Mouse (Mus musculus) hindbrain, postnatal 0 days (tissue): ENCODE results near the gene Ube2i. TPM values are rescaled to one million over a fixed set of nuclear protein-coding genes. Genes with fewer than 3 reads are reported as not detected.

Experiments used
- ATAC-seq: fragments of 200-750 bp; cut with Nextera tagmentation; 2 replicates; pipeline ENCODE4 v1.8.0; 2017; ENCODE audit warnings: mild to moderate bottlenecking, moderate TSS enrichment, moderate library complexity
- DNase-seq: peaks from one replicate; pipeline ENCODE4 v3.0.0-alpha.2; 2015; ENCODE audit warnings: low spot score
- H3K27ac ChIP-seq: fragments of 300-500 bp; sonication (generic); 2 replicates; pipeline ENCODE4 v1.5.1; 2014; ENCODE audit warnings: mild to moderate bottlenecking
- H3K27me3 ChIP-seq: fragments of 300-500 bp; sonication (generic); 2 replicates; pipeline ENCODE4 v1.6.1; 2014; ENCODE audit warnings: low read length, mixed read lengths; ENCODE audit not compliant: insufficient read depth
- H3K36me3 ChIP-seq: fragments of 300-500 bp; sonication (generic); 2 replicates; pipeline ENCODE4 v1.6.1; 2014; ENCODE audit warnings: low read length, mixed read lengths; ENCODE audit not compliant: insufficient read depth
- H3K4me1 ChIP-seq: fragments of 300-500 bp; sonication (generic); 2 replicates; pipeline ENCODE4 v1.6.1; 2014; ENCODE audit warnings: antibody characterized with exemption, low read length, mixed read lengths; ENCODE audit not compliant: insufficient read depth
- H3K4me2 ChIP-seq: fragments of 300-500 bp; sonication (generic); 2 replicates; pipeline ENCODE4 v1.6.1; 2014; ENCODE audit warnings: low read depth, mild to moderate bottlenecking, low read length, moderate library complexity, mixed read lengths
- H3K4me3 ChIP-seq: fragments of 300-500 bp; sonication (generic); 2 replicates; pipeline ENCODE4 v1.5.1; 2014; ENCODE audit warnings: low read length
- H3K9ac ChIP-seq: fragments of 300-500 bp; sonication (generic); replicated peaks from 2 replicates; pipeline ENCODE4 v1.6.1; 2014; ENCODE audit warnings: mild to moderate bottlenecking, low read length, moderate library complexity, mixed read lengths
- H3K9me3 ChIP-seq: fragments of 300-500 bp; sonication (generic); 2 replicates; pipeline ENCODE4 v1.6.1; 2016; ENCODE audit warnings: low read length, mixed read lengths
- CTCF ChIP-seq: IDR thresholded peaks from 2 replicates; pipeline ENCODE4 v1.5.1; 2016; ENCODE audit warnings: antibody characterized with exemption, control low read depth, low read depth
- WGBS: fragments of 180-500 bp; shearing (Covaris S2); extraction: QIAGEN DNeasy Blood & Tissue Kit; methylation state at CpG from one replicate; pipeline ENCODE4 v1.1.7; 2014; 5-methylcytosine and 5-hydroxymethylcytosine counted together
- microRNA-seq, 2 experiments: library from miRNA; unstranded; fragments of <30 nt; microRNA quantifications; one replicate each; pipeline ENCODE4; 2016
- polyA plus RNA-seq: library from polyadenylated mRNA; unstranded; fragments of >200 nt; fragmentation: Nextera tagmentation; extraction: Ambion mirVana; gene quantifications from 2 replicates; pipeline ENCODE4 v1.2.1, GENCODE M21; 2015
- total RNA-seq: library from RNA; depleted of rRNA; stranded (reverse); fragments of >200 nt; gene quantifications from 2 replicates; pipeline ENCODE4 v1.2.3, GENCODE M21; 2014; rRNA removed

Gene Ube2i
- total and polyA plus RNA-seq, 2 experiments from 2014 or later = 340 to 372 TPM

- H3K9me3 ChIP-seq = no peaks in the 10 kb centered on the region
- H3K27ac ChIP-seq = no peak overlapping the region; the same call in 1 of the 2 replicates
- no peak overlapping the region for H3K9ac ChIP-seq
- WGBS = 73% methylated on average over 1 of the region's 1 CpGs
- H3K27me3 ChIP-seq = no peaks in the 10 kb centered on the region
- no peak for DNase-seq
- no peak for TF ChIP-seq CTCF
- H3K4me2 ChIP-seq = no peak overlapping the region
- H3K4me1 ChIP-seq = no peaks in the 10 kb centered on the region
- H3K36me3 ChIP-seq = peaks cover 26% of the 10 kb centered on the region; the same call in 1 of the 2 replicates
- ATAC-seq = no peak
- H3K4me3 ChIP-seq = no peak overlapping the region
Observed at GRCm38 (mm10) chr17:25220746-25221145, 53.7 kb downstream of the Ube2i start.

DNA sequence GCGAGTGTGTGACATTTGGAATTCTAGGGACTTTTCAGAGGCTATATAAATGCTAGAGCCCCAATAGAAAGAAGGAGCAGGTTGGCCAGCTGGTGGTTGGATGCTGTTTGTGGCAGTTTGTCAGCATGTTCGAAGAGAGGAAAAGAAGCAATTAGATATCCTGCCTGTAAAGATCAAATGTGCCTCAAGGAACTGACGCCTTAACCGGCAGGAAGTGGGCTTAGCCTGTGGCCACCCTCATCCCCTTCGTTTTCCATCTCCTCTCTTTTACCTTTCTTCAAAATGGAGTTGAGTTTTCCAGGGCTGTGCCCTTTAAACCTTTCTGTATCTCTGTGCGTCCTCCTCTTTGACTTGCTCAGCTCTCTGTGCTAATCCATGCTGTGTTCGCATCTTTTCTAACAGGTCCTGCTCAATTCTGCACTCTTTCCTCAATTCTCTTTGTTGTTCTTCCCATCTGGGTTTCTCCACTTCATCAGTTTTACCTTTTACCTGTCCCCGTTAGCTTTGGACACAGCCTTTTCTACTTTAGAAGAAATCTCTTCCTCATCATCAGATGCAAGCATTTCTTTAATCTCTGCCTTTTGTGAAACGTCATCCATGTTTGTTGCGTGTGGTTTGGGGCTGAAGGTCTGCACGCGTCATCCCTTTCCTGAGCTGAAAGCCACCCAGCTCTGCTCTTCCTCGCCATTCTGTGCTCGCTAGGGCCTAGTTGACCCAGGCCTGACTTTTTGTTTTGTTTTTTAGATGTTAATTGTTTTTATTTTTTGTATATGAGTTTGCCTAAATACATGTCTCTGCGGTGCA lies 54.7 kb downstream of the Ube2i start:
- no peaks in the 10 kb centered on the region for H3K9me3 ChIP-seq
- no peak overlapping the region for H3K4me3 ChIP-seq
- H3K27me3 ChIP-seq = no peaks in the 10 kb centered on the region
- no peaks in the 10 kb centered on the region for H3K4me1 ChIP-seq
- no peak overlapping the region for H3K27ac ChIP-seq
- ATAC-seq (no peak), DNase-seq (no peak)
- H3K9ac ChIP-seq = no peak overlapping the region
- H3K36me3 ChIP-seq = peaks cover 22% of the 10 kb centered on the region; the same call in 1 of the 2 replicates
- H3K4me2 ChIP-seq = no peak overlapping the region
- 96% methylated on average over 15 of the region's 15 CpGs for WGBS
- no peak for TF ChIP-seq CTCF

- peaks cover 29% of the 10 kb centered on the region for H3K36me3 ChIP-seq
- 88% methylated on average over 9 of the region's 9 CpGs for WGBS
- H3K27ac ChIP-seq = no peak overlapping the region
Observed at GRCm38 (mm10) chr17:25218967-25219366, 55.5 kb downstream of the Ube2i start.

GRCm38 (mm10) chr17:25215431-25215830 lies 59.0 kb downstream of the Ube2i start:
- no peak for ATAC-seq

More at GRCm38 (mm10) chr17:25218967-25219366, 55.5 kb downstream of the Ube2i start:
- no peak for ATAC-seq
- no peak for DNase-seq
- Histone ChIP-seq H3K27me3 (no peaks in the 10 kb centered on the region), H3K4me1 (no peaks in the 10 kb centered on the region), H3K4me3 (no peak overlapping the region), H3K4me2 (no peak overlapping the region), H3K9me3 (no peaks in the 10 kb centered on the region), H3K9ac (no peak overlapping the region)
- no peak for TF ChIP-seq CTCF

More at GRCm38 (mm10) chr17:25215431-25215830, 59.0 kb downstream of the Ube2i start:
- H3K4me2 ChIP-seq = no peak overlapping the region
- H3K27me3 ChIP-seq = no peaks in the 10 kb centered on the region
- WGBS = 84% methylated on average over 3 of the region's 3 CpGs
- no peaks in the 10 kb centered on the region for H3K9me3 ChIP-seq
- TF ChIP-seq CTCF = no peak
- no peaks in the 10 kb centered on the region for H3K4me1 ChIP-seq
- H3K27ac ChIP-seq = no peak overlapping the region
- H3K36me3 ChIP-seq = peaks cover 46% of the 10 kb centered on the region
- H3K9ac ChIP-seq = no peak overlapping the region
- no peak for DNase-seq
- H3K4me3 ChIP-seq = no peak overlapping the region

Small RNAs within 50 kb of the gene (microRNA-seq; reads per million reads assigned to microRNA genes)
- 33.6 to 65.6 reads per million in 2 experiments for gene Mir3547

Other genes starting within 250 kb of the Ube2i start
- gene Tmem204, start 191.0 kb downstream of the Ube2i start, total RNA-seq = 15.4 and 21.5 TPM in 2 replicates
- gene Tmem204, start 191.0 kb downstream of the Ube2i start, polyA plus RNA-seq = 11.5 and 11.7 TPM in 2 replicates
- gene Telo2, start 158.7 kb downstream of the Ube2i start, total RNA-seq = 46.9 and 59.3 TPM in 2 replicates
- 32.5 and 33.1 TPM in 2 replicates for gene Telo2, start 158.7 kb downstream of the Ube2i start, polyA plus RNA-seq
- gene Ptx4, start 153.9 kb downstream of the Ube2i start, total RNA-seq = 0.63 TPM in 1 of 2 replicates, not detected in the other
- gene Ptx4, start 153.9 kb downstream of the Ube2i start, polyA plus RNA-seq = 0.21 and 0.26 TPM in 2 replicates
- gene Clcn7, start 141.2 kb downstream of the Ube2i start, total RNA-seq = 34.9 and 40.6 TPM in 2 replicates
- gene Clcn7, start 141.2 kb downstream of the Ube2i start, polyA plus RNA-seq = 22.9 and 23.3 TPM in 2 replicates
- not detected in 2 replicates for gene Ccdc154, start 112.2 kb downstream of the Ube2i start, total RNA-seq
- not detected in 2 replicates for gene Ccdc154, start 112.2 kb downstream of the Ube2i start, polyA plus RNA-seq
- not detected in 2 replicates for gene Gm38655, start 99.2 kb downstream of the Ube2i start, total RNA-seq
- gene Gm38655, start 99.2 kb downstream of the Ube2i start, polyA plus RNA-seq = not detected in 2 replicates
- gene BC003965, start 90.1 kb downstream of the Ube2i start, total RNA-seq = 15.7 and 19.9 TPM in 2 replicates
- gene BC003965, start 90.1 kb downstream of the Ube2i start, polyA plus RNA-seq = 27.4 and 29.9 TPM in 2 replicates
- gene Unkl, start 86.2 kb downstream of the Ube2i start, total RNA-seq = 39.6 and 43.3 TPM in 2 replicates
- gene Unkl, start 86.2 kb downstream of the Ube2i start, polyA plus RNA-seq = 14.1 and 15.1 TPM in 2 replicates
- gene Gnptg, start 34.5 kb downstream of the Ube2i start, total RNA-seq = 87.5 and 89.2 TPM in 2 replicates
- gene Gnptg, start 34.5 kb downstream of the Ube2i start, polyA plus RNA-seq = 128 and 129 TPM in 2 replicates
- 42.6 and 43.5 TPM in 2 replicates for gene Tsr3, start 34.5 kb downstream of the Ube2i start, total RNA-seq
- gene Tsr3, start 34.5 kb downstream of the Ube2i start, polyA plus RNA-seq = 65.3 and 70.7 TPM in 2 replicates
- gene Baiap3, start 18.3 kb downstream of the Ube2i start, total RNA-seq = 64.0 and 79.3 TPM in 2 replicates
- gene Baiap3, start 18.3 kb downstream of the Ube2i start, polyA plus RNA-seq = 27.3 and 27.8 TPM in 2 replicates
- not detected in 2 replicates for gene Prss34, start 23.8 kb upstream of the Ube2i start, total RNA-seq
- not detected in 2 replicates for gene Prss34, start 23.8 kb upstream of the Ube2i start, polyA plus RNA-seq
- gene Prss28, start 34.0 kb upstream of the Ube2i start, total RNA-seq = not detected in 2 replicates
- gene Prss28, start 34.0 kb upstream of the Ube2i start, polyA plus RNA-seq = not detected in 2 replicates
- gene Prss29, start 44.0 kb upstream of the Ube2i start, total RNA-seq = not detected in 2 replicates
- not detected in 2 replicates for gene Prss29, start 44.0 kb upstream of the Ube2i start, polyA plus RNA-seq
- gene Tpsab1, start 70.9 kb upstream of the Ube2i start, total RNA-seq = not detected in 2 replicates
- not detected in 2 replicates for gene Tpsab1, start 70.9 kb upstream of the Ube2i start, polyA plus RNA-seq
- 0.21 TPM in 1 of 2 replicates, not detected in the other for gene Tpsb2, start 91.7 kb upstream of the Ube2i start, total RNA-seq
- 0.72 and 1.8 TPM in 2 replicates for gene Tpsb2, start 91.7 kb upstream of the Ube2i start, polyA plus RNA-seq
- 0.21 TPM in 1 of 2 replicates, not detected in the other for gene Tpsg1, start 94.7 kb upstream of the Ube2i start, total RNA-seq
- 0.65 and 1.5 TPM in 2 replicates for gene Tpsg1, start 94.7 kb upstream of the Ube2i start, polyA plus RNA-seq
- 82.1 and 111 TPM in 2 replicates for gene Cacna1h, start 159.2 kb upstream of the Ube2i start, total RNA-seq
- gene Cacna1h, start 159.2 kb upstream of the Ube2i start, polyA plus RNA-seq = 4.8 and 5.7 TPM in 2 replicates
- 5.7 and 7.4 TPM in 2 replicates for gene Tekt4, start 180.0 kb upstream of the Ube2i start, total RNA-seq
- gene Tekt4, start 180.0 kb upstream of the Ube2i start, polyA plus RNA-seq = 2.3 and 3.2 TPM in 2 replicates
- 2.3 and 2.5 TPM in 2 replicates for gene Sstr5, start 222.7 kb upstream of the Ube2i start, total RNA-seq
- 0.84 and 1.2 TPM in 2 replicates for gene Sstr5, start 222.7 kb upstream of the Ube2i start, polyA plus RNA-seq